Mouse (Mus musculus) G1E (cell line): ENCODE measurements at regions not wholly inside any gene's neighbourhood (a gene's known extent, or its start where the extent isn't known, plus 50 kb on each side); places are given as distances from the start of the nearest gene placed in this dataset.

Experiments
- CTCF ChIP-seq: IDR thresholded peaks from 2 replicates; pipeline ENCODE4 v1.5.1; 2012; ENCODE audit warnings: low read depth, low read length, inconsistent platforms, mixed read lengths
- GATA1 ChIP-seq: IDR thresholded peaks from 2 replicates; pipeline ENCODE4 v1.6.1; 2012; ENCODE audit warnings: borderline replicate concordance, low read length, inconsistent platforms, mixed read lengths
- GATA2 ChIP-seq: IDR thresholded peaks from 2 replicates; pipeline ENCODE4 v1.6.1; 2012; ENCODE audit warnings: low read depth, low read length, inconsistent platforms, borderline replicate concordance
- POLR2AphosphoS5 ChIP-seq: IDR thresholded peaks from 2 replicates; pipeline ENCODE4 v1.6.1; 2012; ENCODE audit warnings: low read depth, low read length, inconsistent platforms; ENCODE audit not compliant: insufficient replicate concordance

DNA sequence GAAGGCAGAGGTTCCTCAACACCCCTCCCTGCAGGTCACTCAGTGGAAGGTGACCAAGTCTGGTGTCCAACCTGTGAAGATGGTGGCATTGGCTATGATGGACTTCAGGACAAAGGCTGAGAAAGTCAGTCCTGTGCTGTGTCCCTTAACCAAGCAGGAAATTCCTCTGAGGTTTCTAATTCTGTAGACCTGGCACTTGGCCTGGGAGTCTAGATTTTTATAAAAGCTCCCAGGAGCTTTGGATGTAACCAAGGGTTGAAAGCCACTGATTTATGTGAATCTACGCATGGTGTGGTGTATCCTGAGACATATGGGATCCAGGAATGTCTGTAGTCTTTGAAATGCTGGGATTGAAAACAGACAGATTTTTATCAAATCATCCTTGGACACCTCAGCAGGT is 498.8 kb upstream of the Tbx3 start:
- TF ChIP-seq CTCF (no peak), POLR2AphosphoS5 (no peak), GATA1 (no peak), GATA2 (no peak)
